Mouse (Mus musculus) megakaryocyte, embryonic 14.5 days (primary cell): ENCODE data around the gene Etl4.

ENCODE experiments used
- FLI1 ChIP-seq: IDR thresholded peaks from 2 replicates; pipeline ENCODE4 v1.6.1; 2012; ENCODE audit warnings: low read length, inconsistent platforms, mixed read lengths
- GATA1 ChIP-seq: IDR thresholded peaks from 3 replicates; pipeline ENCODE4 v1.6.1; 2012; ENCODE audit warnings: mixed read lengths, low read length, inconsistent platforms, borderline replicate concordance

DNA sequence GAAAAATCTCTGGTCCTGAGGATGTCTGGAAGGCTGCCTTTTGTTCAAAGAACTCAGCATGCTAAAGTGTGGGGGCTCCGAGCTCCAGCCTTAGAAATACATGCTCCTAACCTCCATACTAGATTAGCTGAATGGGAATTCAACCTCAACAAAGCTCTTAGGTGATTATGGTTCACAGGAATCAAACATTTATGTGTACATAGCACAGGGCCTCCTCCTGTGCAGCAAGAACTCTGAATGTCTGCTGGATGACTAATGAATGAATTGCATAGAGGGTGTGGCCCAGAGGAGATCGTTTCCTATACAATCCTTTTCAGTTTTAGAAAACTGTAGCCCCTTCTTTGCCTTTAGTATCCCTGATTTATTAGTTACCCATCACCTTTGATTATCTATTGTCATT lies 687.6 kb downstream of the Etl4 start:
- TF ChIP-seq FLI1 (no peak), GATA1 (no peak)
